Mouse (Mus musculus): ENCODE data around the gene Scrg1. TPM values are rescaled to one million over a fixed set of nuclear protein-coding genes. Genes with fewer than 3 reads are reported as not detected.

Gene Scrg1
- polyA plus RNA-seq, 1 experiment from 2014 or later: not detected

DNA sequence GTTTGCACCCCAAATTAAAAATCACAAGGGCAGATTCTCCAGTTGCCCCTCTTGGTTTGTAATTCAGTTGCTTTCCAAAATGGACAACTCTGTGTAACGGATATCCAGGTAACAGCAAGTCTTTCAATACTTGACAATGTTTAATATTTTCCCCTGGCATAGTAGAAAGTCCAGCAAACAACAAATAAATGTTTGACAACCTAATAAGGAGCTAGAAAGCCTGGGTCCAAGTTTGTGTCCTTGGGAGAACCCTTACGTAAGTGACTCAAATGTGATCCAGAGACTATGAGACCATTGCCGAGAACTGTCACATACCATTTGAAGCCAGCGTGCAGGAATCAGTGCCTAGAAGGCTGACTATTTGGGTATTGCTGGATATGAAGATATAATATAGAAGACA, 3.8 kb upstream of the Scrg1 start:
- ChIA-PET CTCF (no interaction called here), POLR2A (no interaction called here)

DNA sequence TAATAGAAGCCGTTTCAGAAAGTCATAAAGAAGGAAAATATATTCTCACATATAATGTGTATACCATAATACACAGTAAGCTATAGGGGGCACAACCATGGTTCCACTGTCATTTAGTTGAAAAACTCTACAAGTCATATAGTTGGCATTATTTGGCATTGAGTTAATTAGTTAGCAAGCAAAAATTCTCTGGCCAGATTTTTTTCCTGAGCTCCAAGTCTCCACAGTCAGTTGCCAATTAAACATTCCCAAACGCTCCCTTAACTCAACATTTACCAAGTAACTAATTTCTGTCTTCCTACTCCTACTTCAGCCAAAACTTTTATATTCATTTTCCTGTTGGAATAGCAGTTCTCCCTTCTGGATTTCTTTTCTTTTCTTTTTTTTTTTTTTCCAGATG, 2.4 kb upstream of the Scrg1 start:
- ATAC-seq (no peak), DNase-seq (ENCODE audit: low read depth, low spot score) (no peak)
- ChIA-PET POLR2A (interaction anchor here (0.6 kb wide), 1 partner anchor 66 kb away, joined by 8 read pairs; no protein-coding TSS in a partner anchor), CTCF (no interaction called here)
- no peak for TF ChIP-seq CTCF (IDR thresholded peaks at IDR 0.05)
- in situ Hi-C loops (cut with MboI; ENCODE audit: low pct_unique_long_range_greater_than_20kb): no loop called here
- H3K27me3 ChIP-seq: no peaks in the 10 kb centered on the region

More for the DNA sequence above, 3.8 kb upstream of the Scrg1 start:
- no peaks in the 10 kb centered on the region for H3K27me3 ChIP-seq
- ATAC-seq (no peak), DNase-seq (ENCODE audit: low read depth, low spot score) (no peak)
- in situ Hi-C loops (cut with MboI; ENCODE audit: low pct_unique_long_range_greater_than_20kb): no loop called here
- no peak for TF ChIP-seq CTCF (IDR thresholded peaks at IDR 0.05)

DNA sequence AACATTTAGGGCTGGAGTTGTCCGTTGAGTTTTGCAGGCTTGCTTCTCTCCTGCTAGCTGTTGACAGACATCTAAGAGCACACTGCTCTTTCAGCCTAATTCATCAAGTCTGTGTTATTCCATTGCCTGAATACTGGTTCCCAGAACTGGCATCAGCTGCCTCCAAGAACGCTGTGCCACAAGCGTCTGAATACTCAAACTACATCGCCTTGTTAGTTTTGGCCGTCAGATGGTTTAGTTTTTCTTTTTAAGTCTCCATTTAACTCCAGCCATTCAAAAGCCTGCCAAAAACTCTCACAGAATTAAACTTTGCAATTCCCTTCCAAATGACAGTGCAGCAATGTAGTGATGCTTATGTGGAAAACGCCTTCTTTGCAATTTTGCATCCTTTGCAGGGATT, 1.4 kb downstream of the Scrg1 start:
- ChIA-PET POLR2A (no interaction called here), CTCF (no interaction called here)
- TF ChIP-seq CTCF (IDR thresholded peaks at IDR 0.05): no peak
- in situ Hi-C loops (cut with MboI; ENCODE audit: low pct_unique_long_range_greater_than_20kb): no loop called here
- ATAC-seq (no peak), DNase-seq (ENCODE audit: low read depth, low spot score) (no peak)
- no peaks in the 10 kb centered on the region for H3K27me3 ChIP-seq

DNA sequence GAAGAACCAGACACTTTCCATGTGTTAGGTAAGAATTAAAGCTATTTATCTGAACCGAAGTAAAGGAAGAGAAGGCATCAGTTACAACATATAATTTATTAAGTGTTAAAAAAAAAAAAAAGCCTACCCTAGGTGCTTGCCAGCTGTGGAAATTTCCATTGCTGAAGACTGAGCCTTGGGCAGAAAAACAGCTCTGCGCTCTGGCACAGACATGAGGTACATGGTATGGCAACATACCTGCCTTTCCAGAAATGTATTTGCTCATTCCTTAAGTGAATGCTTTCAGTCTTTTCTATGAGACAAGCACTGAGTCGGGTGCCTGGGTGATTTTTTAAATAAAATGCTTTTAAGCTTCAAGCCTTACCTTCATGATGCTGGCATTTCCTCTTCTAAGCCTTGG, 2.2 kb downstream of the Scrg1 start:
- no peaks in the 10 kb centered on the region for H3K27me3 ChIP-seq
- no peak for TF ChIP-seq CTCF (IDR thresholded peaks at IDR 0.05)
- in situ Hi-C loops (cut with MboI; ENCODE audit: low pct_unique_long_range_greater_than_20kb): no loop called here
- POLR2A ChIA-PET: no interaction called here
- CTCF ChIA-PET: no interaction called here
- ATAC-seq (no peak), DNase-seq (ENCODE audit: low read depth, low spot score) (no peak)

DNA sequence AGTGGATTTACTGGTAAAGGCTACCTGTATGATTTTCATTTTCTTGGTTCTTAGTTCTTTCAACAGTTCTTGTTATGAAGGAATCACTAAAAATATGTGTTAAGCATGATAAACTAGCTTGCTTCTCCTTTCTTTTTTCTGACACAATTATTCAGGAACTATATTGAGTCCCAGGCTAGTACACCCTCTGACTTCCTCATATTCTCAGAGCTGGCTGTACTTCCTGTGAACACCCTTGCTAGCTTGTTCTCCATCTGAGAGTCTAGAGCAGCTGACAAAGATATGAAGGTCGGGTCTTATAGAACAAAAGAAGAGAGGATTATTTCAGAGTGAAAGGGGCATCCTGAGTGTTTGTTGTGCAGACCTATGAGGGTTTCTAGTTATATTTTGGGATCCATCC, 7.1 kb downstream of the Scrg1 start:
- DNase-seq (ENCODE audit: low read depth, low spot score) (no peak), ATAC-seq (no peak)
- H3K27me3 ChIP-seq: no peaks in the 10 kb centered on the region
- POLR2A ChIA-PET: no interaction called here
- in situ Hi-C loops (cut with MboI; ENCODE audit: low pct_unique_long_range_greater_than_20kb): no loop called here
- TF ChIP-seq CTCF (IDR thresholded peaks at IDR 0.05): no peak
- CTCF ChIA-PET: interaction anchor here (0.7 kb wide), 1 partner anchor 15 kb away, joined by 3 read pairs; no protein-coding TSS in a partner anchor

DNA sequence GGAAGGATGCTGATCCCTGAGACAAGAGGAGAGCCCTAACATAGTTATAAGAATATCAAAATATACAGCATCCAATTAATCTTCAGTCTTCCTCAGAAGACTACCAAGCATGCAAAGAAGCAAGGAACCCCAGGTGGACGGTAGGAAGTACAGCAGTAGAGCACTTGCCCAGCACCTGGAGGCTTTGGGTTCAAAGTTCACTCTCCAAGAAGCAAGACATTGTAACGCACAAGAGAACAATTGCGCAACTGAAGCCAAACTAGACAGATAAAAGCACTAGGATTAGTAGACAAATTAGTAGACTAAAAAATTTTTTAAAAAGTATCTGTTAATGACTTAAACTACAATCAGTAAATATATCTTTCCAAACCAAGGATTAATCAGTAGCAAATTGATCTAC, 8.0 kb downstream of the Scrg1 start:
- no peak for DNase-seq (ENCODE audit: low read depth, low spot score)
- H3K27me3 ChIP-seq: no peaks in the 10 kb centered on the region
- ChIA-PET POLR2A (no interaction called here), CTCF (no interaction called here)
- TF ChIP-seq CTCF (IDR thresholded peaks at IDR 0.05): no peak
- ATAC-seq: no peak
- in situ Hi-C loops (cut with MboI; ENCODE audit: low pct_unique_long_range_greater_than_20kb): no loop called here

DNA sequence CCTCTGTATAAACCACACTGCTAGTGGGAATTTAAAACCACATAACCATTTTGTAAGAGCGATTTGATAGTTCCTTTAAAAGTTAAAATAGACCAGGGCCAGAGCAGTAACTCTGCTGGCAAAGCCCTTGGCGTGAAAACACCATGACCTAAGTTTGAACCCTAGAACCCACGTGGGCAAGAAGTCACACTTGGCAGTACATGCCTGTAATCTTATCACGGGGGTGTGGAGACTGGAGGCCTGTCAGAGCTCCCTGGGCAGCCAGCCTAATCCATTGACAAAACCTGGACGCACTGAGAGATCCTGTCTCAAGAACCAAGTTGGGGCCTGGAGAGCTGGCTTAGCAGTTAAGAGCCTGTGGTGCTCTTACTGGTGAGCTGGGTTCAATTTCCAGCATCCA, 12.9 kb downstream of the Scrg1 start:
- TF ChIP-seq CTCF (IDR thresholded peaks at IDR 0.05): no peak
- POLR2A ChIA-PET: interaction anchor here (0.7 kb wide), 1 partner anchor 9 kb away, joined by 3 read pairs; no protein-coding TSS in a partner anchor
- no peaks in the 10 kb centered on the region for H3K27me3 ChIP-seq
- in situ Hi-C loops (cut with MboI; ENCODE audit: low pct_unique_long_range_greater_than_20kb): no loop called here
- DNase-seq (ENCODE audit: low read depth, low spot score): no peak
- CTCF ChIA-PET: interaction anchor here (1.3 kb wide), 1 partner anchor 16 kb away, joined by 3 read pairs; no protein-coding TSS in a partner anchor
- no peak for ATAC-seq

DNA sequence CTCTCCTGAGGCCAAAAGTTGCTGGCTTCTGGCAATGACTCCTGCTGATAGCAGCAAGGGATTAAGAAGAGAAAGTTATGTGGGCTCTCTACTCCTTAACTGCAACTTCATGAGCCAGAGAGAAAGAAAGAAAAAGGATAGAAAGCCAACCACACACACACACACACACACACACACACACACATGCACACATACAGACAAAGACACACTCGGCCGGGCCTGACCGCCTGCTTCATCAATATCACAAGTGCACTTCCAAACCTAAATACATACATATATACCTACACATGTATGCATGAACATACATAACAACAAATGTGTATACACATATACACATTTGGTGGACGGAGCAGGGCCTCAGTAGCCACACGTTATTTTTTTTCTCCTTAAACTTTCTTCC, 15.1 kb downstream of the Scrg1 start:
- in situ Hi-C loops (cut with MboI; ENCODE audit: low pct_unique_long_range_greater_than_20kb): no loop called here
- TF ChIP-seq CTCF (IDR thresholded peaks at IDR 0.05): no peak
- ATAC-seq (no peak), DNase-seq (ENCODE audit: low read depth, low spot score) (no peak)
- H3K27me3 ChIP-seq: no peaks in the 10 kb centered on the region
- CTCF ChIA-PET: no interaction called here
- POLR2A ChIA-PET: no interaction called here

DNA sequence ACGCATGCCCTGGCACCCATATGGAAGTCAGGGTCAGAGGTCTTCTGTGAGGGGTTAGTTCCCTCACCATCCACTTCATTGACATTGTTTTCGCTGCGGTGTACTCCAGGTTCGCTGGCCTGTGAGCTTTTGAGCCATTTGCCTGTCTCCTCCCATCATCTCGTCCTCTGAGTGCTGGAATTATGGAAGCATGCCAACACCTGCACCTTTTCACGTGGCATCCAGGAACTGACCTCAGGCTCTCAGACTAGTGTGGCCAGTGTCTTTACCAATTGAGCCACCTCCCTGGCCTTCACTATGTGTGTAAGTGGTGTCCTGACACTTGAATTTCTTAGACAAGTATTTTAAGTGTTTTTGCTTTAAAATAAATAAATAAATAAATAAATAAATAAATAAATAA, 18.0 kb downstream of the Scrg1 start:
- no peaks in the 10 kb centered on the region for H3K27me3 ChIP-seq
- DNase-seq (ENCODE audit: low read depth, low spot score) (no peak), ATAC-seq (no peak)
- ChIA-PET POLR2A (no interaction called here), CTCF (no interaction called here)
- no peak for TF ChIP-seq CTCF (IDR thresholded peaks at IDR 0.05)
- in situ Hi-C loops (cut with MboI; ENCODE audit: low pct_unique_long_range_greater_than_20kb): no loop called here

DNA sequence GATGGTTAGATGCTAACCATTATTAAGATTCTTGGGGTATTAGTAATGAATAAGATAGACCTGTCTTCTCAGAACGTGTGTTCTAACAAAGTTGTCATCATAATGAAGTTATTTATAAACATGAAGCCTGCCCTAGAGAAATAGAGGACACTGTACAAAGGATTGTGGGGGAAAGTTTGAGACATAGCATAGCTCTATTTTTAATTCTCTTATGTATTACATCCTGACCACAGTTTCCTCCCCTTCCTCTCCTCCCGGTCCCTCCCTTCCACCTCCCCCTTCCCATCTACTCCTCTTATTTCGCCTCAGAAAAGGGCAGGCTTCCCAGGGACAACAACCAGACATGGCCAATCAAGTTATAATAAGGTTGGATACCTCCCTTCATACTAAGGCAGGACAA, 22.7 kb downstream of the Scrg1 start:
- no peak for TF ChIP-seq CTCF (IDR thresholded peaks at IDR 0.05)
- H3K27me3 ChIP-seq: no peaks in the 10 kb centered on the region
- ATAC-seq (no peak), DNase-seq (ENCODE audit: low read depth, low spot score) (no peak)
- in situ Hi-C loops (cut with MboI; ENCODE audit: low pct_unique_long_range_greater_than_20kb): loop anchor here (5.0 kb wide), 1 partner anchor 39 kb away; no protein-coding TSS in a partner anchor
- CTCF ChIA-PET: interaction anchor here (1.2 kb wide), 1 partner anchor 16 kb away, joined by 3 read pairs; no protein-coding TSS in a partner anchor
- POLR2A ChIA-PET: interaction anchor here (0.9 kb wide), 1 partner anchor 10 kb away, joined by 3 read pairs; no protein-coding TSS in a partner anchor

DNA sequence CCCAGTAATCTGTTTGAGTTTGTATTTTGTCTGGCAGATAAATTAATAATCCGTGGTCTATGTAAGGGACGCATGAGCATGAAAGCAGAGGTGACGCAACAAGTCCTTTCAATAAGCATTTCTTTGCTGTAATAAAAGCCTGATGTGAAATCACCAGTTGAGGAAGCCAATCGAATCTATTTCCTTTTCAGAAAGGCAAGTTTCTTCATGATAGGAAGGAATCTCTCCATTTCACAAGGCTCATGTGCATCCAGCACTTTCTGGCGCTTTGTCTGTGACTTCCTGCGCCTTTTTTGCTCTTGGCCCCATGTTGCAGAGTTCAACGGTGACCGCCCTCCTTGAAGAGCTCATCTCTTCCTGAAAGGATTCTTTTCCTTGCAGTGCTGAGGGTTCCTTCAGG, 24.0 kb downstream of the Scrg1 start:
- no peak for ATAC-seq
- ChIA-PET CTCF (no interaction called here), POLR2A (no interaction called here)
- DNase-seq (ENCODE audit: low read depth, low spot score): no peak
- in situ Hi-C loops (cut with MboI; ENCODE audit: low pct_unique_long_range_greater_than_20kb): loop anchor here (5.0 kb wide), 1 partner anchor 38 kb away; no protein-coding TSS in a partner anchor
- TF ChIP-seq CTCF (IDR thresholded peaks at IDR 0.05): no peak
- H3K27me3 ChIP-seq: no peaks in the 10 kb centered on the region

DNA sequence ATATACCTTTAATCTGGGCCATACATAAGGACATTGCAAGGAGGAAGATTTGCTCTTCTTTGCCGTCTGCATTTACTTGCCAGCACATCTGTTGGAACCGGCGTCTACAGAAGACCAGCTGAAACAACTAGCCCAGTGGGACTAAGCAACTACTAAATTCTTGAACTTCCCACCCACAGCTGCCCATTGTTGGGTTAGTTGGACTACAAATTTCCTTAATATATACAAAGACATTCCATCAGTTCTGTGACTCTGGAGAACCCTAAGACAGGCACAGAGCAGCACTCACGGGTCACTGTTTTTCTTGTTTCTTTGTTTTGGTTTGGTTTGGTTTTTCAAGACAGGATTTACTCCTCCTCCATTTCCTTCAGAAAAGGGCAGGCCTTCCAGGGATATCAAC, 24.9 kb downstream of the Scrg1 start:
- no peak for TF ChIP-seq CTCF (IDR thresholded peaks at IDR 0.05)
- H3K27me3 ChIP-seq: no peaks in the 10 kb centered on the region
- in situ Hi-C loops (cut with MboI; ENCODE audit: low pct_unique_long_range_greater_than_20kb): no loop called here
- ChIA-PET POLR2A (no interaction called here), CTCF (interaction anchor here (0.9 kb wide), 1 partner anchor 112 kb away, joined by 3 read pairs; no protein-coding TSS in a partner anchor)
- DNase-seq (ENCODE audit: low read depth, low spot score) (no peak), ATAC-seq (no peak)

All from Patski (cell line).